Mouse (Mus musculus) ES-CJ7 (cell line): ENCODE measurements at regions not wholly inside any gene's neighbourhood (a gene's known extent, or its start where the extent isn't known, plus 50 kb on each side); places are given as distances from the start of the nearest gene placed in this dataset.

ENCODE experiments used
- DNase-seq: peaks from one replicate; pipeline ENCODE4 v3.0.0; 2011; ENCODE audit warnings: low read depth, low spot score

DNA sequence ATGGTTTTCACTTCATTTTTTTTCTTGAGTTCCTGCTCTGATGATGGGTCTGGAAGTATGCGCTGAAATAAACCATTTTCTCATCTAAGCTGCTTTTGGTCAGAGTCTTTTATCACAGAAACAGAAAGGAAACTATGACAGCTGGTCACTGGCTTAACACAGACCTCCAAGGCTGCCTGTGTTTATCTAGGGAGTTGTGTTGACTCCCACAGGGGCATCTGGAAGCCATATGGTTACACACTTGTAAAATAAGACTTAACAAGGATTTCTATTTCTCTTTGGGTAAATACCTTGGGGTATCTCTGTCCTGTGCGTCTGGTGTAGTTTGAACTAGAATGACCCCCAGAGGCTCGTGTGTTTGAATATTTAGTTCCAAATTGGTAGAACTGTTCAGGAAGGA is 315.5 kb upstream of the Kazn start:
- DNase-seq = no peak

DNA sequence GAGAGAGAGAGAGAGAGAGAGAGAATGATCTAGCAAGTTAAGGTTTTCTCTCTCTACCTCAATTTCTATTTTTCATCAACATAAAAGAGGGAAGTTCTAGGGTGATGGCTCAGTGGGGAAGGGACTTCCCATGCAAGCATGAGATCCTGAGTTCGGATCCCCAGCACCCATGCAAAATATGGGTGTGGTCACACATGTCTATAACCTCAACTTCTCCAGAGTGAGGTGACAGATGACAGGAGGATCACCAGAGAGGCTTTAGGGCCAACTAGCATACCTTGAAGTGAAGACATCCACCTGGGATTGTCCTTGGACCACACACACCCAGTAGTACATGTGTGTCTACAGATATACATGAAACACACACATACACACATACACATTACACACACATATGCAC is 306.7 kb upstream of the Kazn start:
- DNase-seq = no peak

DNA sequence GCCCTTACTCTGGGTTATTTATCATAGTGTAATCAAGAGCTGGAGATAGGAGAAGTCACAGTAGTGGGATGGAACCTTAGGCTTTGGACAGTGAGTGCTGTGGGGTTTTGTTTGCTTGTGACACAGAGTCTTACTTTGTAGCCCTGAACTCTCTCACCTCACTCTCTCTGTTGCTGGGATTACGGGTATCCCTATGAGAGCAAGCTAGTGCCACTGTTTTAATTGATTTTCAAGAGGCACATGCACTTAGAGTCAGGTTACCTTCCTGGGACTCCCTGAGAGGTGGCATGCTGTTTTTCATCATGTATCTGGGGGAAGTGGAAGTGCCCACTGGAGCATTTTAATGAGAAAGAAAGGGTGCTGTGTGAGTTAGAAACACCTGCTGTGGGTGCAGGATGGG is 306.0 kb upstream of the Kazn start:
- no peak for DNase-seq

DNA sequence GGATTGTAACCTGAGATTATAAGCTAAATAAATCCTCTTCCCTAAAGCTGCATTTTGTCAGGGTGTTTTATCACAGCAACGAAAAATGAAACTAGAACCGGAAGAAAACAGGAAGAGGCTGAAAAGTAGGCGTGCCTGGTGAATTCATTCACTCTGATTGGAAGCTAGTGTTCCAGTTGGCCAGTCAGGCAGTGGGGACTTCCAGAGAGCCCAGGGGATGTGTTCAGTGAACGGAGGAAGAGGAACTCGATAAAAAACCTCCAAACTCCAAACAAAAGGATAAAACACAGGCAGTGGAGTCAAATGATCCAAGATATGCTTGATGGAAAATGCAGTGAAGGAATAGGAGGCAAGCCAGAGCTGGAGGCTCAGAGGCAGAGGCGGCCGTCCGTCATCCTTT is 305.5 kb upstream of the Kazn start:
- DNase-seq = no peak

DNA sequence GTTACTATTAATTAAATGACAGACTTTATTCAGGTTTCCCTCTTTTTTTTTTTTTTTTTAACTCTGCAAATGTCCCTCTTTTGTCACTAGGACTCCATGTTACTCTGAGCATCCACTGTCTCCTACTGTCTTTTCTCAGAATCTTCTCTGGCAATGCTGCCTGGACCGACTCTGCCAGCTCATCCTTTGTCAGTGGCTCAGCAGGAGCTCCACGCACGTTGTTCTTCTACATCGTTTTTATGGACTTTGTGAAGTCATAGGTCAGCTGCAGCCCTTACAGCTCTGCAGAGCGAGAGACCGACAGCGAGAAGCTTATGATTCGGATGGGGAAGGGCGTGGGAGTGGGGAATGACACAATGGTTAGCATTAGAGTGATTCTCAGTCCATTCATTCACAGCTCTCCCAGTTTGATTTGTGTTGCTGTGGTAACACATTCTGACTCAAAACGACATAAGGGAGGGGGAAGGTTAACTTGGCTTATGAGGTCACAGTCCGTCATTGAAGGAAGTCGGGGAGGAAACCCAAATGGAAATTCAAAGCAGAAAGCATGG is 300.1 kb upstream of the Kazn start:
- DNase-seq = no peak

DNA sequence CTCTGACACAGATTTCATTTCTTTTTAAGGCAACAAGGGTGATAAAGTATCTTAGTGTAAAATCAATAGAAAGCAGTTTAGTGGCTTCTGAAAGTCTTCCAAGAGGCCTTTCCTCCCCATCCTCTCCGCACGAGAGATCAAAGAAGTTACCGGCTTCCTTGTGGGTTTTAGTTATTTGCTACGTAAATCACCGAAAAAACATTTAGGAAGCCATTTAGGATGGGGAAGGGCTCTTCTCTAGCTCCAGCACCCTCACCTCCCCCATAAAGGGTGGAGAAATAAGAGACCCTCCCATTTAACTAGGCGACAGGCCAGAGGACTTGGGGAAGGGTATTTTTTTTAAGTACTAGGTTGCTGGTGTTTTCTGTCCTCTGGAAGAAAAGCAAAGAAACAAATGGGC is 287.9 kb upstream of the Kazn start:
- no peak for DNase-seq

DNA sequence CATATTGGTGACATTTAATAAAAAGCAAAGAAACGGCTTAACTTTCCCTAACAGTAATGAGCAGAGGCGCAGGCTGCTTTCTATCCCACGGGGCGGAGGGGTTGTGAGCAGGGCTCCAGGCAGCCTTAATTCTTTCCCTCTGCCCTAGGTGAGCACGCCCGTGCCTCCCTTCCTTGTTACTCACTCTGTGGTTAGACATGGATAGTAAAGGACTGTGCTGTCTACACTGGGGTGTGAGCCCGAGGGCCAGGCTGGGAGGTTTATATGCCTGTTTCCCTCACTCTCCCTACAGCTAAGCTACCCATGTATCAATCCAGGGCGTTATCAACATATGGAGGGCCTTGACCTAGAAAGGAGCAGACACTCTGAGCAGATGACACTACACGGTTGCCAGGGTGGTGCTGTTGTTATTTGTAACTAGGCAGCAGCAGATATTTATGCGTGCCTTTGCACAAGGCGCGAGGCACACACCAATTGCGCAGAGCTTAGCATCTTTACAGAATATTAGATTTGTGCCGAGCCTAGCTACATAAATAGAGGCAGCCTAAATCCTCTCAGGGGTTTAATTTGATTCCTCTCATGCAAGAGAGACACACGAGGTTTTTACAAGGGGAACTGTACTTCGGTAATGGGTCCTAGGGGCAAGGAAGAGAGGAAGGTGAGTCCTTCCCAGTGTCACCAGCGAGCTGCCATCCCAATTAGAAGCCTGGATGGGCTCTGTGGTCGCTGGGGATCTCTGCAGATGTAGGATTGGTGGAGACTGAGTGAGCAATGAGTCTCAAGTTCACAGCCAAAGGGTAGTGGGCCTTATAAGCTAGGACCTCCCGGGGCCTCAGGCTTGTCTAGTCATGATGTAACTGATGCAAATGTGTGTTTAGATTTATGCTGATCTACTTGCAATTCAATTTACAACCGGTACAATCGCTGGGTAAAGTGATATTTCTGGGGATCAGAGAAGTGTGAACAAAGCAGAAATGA is 278.6 kb upstream of the Kazn start:
- DNase-seq = no peak

DNA sequence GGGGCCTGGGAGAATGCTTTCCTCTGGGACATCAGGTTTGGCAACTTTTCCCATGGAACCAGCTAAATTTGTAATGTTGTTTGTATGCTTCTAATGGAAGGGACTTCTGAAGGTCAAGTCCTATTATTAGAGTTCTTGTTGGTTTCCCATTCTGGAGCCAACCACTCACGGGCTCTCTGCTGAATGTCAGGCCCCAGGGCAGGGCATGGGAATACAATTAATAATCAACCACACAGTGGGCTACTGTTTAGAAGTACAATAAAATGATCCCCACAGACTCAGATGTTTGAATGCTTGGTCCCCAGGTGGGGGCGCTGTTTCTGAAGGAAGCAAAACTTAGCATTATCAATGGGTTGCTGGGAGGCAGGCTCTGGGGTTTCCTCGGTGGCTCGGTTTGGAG is 275.6 kb upstream of the Kazn start:
- DNase-seq = no peak

DNA sequence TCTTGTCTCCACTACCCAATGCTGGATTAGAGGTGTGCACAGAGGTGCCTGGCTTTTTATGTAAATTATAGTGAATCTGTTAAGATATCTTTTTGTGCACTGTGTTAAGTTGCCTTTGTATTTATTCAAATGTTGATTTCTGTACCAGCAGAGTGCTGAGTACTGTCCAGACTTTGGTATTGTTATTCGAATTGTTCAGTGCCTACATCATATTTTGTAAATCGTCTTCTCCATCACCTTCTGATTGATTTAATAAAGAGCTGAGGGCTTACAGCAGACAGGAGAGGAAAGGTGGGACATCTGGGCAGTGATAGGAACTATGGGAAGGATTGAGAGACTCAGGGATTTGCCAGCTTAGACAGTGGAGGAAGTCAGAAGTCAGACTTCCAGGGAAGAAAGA is 270.2 kb upstream of the Kazn start:
- DNase-seq = peak; percentile 8

DNA sequence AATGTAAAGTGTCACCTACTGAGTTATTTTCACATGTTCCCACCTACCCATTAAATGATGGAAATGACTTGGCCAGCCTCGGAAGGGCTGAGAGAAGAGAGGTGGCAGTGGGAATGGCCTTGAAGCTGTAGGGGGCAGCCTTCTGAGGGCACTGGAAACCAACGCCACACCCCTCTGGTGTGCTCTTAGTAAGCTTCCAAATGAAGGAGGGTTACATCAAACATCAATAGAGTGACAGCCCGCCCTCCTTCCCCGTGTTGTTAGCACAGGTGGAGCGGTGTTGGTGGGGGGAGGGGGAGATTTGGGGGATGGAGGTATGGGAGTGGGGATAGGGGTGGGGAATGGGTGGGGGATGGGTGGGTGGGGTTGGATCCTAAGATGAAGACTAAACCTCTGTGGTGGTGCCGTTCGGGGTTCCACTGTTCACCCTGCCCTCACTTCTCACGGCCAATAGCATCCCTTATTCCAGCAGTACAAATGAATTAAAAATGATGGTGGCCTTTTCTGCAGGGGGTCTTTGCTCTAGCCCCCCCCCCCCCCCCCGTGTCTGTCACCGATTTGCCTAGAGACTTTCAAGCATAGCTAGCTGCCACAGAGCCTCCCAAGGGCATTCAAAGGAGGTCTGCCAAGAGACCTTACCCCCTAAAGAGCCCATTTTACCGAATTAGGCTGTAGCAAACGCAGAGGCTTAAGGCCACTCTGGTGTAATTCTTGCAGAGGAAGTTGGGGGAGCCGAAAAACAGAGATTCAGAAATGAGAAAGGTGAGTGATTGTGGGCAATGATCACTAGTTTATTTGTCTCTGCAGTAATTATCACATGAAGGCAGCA is 267.4 kb upstream of the Kazn start:
- peak; percentile 65 for DNase-seq

DNA sequence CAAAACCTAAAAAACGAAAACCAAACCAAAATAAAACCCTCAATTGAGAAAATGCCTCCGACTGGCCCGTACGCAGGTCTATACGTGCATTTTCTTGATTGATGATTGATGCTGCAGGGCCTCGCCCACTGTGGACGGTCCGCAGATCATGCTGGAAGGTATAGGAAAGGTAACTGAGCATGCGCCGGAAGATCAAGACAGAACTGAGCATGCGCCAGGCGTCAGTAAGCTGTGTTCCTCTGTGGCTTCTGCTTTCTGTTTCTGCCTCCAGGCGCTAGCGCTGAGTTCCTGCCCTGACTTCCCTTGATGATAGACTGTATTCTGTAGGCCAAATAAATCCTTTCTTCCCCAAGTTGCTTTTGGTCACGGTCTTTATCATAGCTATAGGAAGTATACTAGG is 264.6 kb upstream of the Kazn start:
- no peak for DNase-seq

DNA sequence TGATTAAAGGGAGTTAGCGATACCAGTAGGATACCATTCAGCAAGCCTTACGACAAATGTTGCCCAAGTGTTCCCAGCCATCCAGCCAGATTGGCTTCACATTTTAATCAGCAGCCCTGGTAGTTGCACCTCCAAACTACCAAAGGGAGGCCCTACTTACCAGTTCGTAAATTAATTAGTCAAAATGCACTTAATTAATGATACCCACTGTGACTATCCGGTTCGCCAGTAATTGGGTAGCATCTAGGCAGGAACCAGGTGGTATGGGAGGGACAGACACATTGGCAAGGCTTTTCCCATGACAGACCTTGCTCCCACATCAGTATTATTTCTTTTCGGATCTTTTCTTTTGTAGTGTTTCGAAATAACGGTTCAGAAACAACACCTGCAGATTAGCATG is 262.0 kb upstream of the Kazn start:
- no peak for DNase-seq

DNA sequence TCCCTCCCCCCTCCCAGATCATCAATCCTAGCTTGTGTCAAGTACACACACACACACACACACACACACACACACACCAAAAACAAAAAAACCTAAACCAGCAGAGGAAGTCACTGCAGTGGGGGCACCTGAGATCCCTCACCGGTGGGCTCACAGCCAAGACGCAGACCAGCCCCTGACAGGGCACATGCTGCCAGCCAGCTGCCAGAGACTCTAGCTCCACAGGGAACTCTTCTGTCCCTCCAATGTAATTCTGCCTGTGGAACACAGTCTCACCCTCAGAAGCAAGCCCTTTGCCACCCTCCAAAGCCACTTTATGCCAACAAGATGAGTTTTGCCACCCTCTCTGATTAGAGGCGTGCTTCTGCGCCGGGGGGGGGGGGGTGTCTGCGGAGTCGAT is 261.3 kb upstream of the Kazn start:
- DNase-seq = no peak

DNA sequence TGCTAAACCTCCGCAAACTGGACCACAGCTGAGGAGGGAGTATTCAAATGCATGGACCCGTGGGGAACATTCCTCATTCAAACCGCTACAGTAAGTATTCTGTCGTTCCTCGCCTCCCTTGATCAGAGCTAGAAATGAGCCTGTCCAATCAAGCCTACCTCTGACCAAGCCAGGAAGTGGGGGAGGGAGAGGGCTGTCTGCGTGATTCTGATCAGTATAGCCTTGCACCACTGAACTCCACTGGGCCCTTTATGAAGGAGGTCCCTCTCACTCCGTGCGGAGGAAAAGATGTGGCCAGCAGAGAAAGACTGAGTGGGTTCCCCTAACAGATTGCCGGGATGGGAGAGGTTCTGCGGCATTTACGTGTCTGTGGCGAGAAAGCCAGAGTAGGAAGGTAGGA is 257.4 kb upstream of the Kazn start:
- DNase-seq = no peak

DNA sequence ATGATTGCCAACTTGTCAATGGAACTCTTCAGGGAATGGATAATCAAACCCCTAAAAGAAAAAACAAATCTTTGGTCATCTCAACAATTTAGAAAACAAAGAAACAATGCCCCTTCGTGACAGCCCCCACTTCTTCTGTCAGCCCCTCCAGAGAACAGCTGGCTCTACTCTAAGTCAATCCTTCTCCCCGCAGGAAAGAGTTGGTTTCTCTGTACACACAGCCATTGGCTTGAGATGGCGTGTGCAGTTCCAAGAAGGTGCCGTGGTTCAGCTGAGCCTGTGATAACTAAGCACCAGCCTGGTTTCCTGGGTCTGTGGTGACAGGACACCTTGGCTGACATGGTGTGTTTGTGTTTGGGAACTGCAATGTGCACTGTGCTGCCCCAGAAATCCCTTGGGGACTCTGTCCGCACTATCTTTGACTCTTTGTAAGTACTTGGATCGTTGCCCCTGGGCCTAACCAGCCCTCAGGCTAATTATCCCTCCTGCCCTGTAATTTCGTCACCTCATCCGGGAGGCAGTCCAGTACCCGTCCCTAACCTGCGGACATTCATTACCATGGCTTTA is 253.8 kb upstream of the Kazn start:
- no peak for DNase-seq

DNA sequence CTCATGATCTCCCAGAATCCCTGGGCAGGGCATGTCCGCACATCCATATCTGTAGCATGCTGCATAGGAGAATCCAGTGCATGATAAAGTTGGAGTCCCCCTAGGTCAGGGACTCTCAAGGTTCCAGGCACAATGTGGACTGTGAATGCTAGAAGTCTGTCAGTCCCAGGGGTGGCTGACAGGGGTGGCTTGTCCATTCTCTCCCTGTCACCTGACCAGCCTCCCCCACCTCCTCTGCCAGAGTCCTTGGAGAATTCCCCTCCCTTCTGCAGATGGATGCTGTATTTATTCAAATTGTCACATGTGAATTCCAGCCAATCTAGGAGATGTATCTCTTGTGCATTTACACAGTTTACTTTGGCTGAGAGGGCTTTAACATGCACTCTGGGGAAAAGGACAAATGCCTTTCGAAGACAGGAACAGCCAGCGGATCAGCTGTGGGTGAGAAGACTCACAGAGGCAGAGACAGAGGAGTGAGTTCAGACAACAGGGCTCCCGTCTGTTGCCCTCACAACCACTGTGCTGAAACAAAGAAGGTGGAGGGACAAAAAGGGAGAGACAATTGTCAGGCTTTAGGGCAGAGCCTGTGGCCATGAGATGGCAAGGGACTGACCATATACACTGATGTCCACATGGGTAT is 246.7 kb upstream of the Kazn start:
- no peak for DNase-seq

DNA sequence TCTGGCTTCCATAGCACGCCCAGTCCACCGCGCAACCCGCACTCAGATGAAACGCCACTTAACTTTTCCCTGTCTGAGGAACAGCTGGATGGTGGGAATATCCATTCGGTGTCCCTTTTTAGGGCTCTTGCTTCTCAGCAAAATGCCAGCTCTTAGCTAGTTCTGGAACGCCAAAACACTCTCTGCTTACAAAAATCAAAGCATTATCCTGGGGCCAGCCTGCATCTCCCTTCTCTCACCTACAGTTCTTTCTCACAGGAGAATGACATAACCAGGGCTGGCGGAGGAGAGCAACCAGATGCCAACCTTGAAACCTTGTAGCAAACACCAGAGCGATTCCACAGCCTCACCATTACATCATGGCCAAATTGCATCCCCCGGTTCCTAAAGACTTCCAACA is 236.4 kb upstream of the Kazn start:
- DNase-seq = no peak

DNA sequence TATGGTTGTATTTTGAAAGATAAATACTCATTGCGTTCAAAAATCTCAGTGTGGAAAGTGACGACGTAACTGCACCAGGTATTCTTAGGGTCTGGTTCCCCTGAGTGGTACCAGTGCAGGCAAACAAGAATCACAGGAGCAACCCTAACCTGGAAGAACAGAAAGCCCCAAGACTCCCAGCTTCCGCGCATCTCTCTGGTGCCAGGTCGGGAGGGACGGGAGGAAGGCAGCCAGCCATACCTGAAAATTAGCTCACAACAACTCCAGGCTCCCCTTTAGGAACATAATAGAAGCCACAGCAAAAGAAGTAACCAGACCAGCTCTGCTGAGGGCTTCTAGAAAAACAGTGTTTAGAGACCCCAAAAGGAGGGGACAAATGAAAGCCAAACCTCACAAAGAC is 235.4 kb upstream of the Kazn start:
- no peak for DNase-seq

DNA sequence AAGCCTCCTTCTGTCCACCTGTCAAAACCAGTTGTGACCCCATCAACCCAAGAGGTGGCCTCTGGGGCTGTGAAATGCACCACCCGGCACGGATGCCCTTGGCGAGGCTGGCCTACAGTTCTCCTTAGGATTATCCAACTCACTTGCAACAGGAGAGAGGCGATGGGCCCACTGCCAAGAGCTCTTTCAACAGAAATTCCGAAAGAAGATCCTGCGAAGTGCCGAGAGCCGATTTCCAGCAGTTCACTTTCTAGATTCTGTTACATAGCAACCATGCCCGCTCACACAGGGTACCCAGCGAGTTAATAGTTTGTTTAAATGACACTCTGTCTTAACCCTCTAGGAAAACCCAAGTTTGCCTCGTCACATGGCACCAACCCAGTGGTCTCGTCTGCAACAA is 234.8 kb upstream of the Kazn start:
- no peak for DNase-seq

DNA sequence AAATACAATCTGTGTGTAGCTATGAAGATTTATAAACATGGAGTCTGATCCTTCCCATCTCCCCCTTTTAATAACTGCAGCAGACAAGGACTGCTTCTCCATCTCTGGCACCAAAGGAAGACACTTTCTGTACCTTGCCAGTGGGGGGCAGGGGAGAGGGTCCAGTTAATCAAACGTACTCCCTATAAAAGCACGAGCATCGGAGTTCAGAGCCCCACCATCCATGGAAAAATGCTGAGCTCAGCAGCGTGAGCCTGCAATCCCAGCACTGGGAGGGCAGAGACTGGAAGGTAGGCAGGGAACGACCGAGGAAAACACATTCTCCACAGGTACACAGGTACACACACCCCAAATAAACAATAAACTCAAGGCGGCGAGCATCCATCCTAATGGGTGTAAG is 234.1 kb upstream of the Kazn start:
- DNase-seq = no peak

DNA sequence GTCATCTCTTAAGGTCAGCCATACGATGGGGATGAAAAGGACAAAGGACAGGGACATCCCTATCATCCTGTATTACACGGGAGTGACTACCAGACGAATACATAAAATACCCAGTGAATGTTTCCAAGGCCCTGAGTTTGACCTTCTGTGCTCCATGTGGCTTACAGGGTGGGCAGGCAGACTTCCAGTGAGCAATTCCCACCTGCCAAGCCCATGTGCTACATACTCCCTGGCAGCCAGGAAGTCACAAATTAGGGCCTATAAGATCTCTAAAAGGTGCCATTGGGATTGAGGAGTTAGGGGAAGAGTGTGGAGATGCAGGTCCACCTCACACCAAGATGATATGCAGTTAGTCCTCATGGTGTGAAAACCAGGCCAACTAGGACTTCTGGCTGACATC is 233.1 kb upstream of the Kazn start:
- DNase-seq = no peak

DNA sequence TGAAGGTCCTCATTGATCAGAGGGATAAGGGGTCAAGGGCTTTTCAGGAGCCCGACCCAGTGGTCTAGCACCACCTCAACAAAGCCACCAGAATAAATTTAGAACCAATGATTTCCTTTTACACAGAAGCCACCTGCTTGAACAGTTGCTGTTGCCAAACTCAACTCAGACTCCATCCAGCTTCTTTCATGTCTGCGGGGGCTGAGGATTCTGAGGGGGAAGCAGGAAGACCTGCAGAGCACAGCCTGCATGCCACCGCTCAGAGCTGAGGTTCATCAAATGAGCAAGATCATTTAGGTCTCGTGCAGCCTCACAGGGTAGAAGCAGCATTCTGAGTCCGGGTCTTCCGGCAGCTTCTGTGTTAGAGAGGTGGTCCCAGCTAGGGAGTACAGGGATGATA is 231.6 kb upstream of the Kazn start:
- DNase-seq = no peak
